Mouse (Mus musculus) hematopoietic multipotent progenitor cell, adult 10-12 weeks (in vitro differentiated cells): Measurements from ENCODE around the gene Mrps15. TPM values are rescaled to one million over a fixed set of nuclear protein-coding genes. Genes with fewer than 3 reads are reported as not detected.

ENCODE experiments used
- polyA plus RNA-seq: library from polyadenylated mRNA; stranded (reverse); fragments of >175 nt; gene quantifications from 2 replicates; pipeline ENCODE4 v1.2.3, GENCODE M21; 2012; ENCODE audit warnings: low replicate concordance

Gene Mrps15
- 89.6 and 141 TPM in 2 replicates for polyA plus RNA-seq

DNA sequence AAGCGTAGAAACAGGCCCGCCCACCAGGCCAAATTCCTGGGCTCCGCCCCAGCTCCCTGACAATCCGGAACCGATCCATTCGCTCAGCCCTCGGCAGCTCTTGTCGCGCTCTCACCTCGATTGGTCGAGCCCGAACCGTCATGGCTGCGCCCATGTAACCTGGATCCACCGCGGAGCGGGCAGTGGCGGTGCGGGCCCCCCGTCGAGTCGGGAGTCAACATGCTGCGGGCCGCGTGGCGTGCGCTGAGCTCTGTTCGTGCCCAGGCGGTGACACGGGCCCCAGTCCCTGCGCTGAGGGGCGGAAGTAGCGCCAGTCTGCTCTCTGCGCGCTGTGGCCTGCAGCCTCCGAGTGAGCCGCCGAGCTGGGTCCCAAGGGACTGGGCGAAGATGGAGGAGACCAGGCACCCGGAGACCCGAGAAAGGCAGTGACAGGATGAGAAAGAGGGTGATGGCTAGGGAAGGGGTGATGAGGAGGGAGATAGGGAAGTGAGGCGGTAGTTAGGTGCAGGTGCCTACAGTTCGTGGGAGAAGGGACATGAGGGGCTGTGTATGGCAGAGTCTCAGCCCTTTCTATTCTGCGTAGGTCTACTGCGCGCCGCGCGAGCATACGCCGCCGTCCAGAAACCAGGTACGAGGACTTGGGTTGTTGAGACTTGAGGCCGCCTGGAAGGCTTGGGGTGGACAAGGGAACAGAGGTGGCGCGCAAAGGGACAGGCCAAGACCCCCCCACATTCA, at the start of gene Mrps15:
Gene Mrps15 (plus strand): TSS at position 75 of the 735 bp plus-strand sequence.

GRCm38 (mm10) chr4:126024303-126024900, 22.3 kb upstream of the Mrps15 start, which contains the start of gene Csf3r:
TSS of gene Csf3r (plus strand) at chr4:126024550.

DNA sequence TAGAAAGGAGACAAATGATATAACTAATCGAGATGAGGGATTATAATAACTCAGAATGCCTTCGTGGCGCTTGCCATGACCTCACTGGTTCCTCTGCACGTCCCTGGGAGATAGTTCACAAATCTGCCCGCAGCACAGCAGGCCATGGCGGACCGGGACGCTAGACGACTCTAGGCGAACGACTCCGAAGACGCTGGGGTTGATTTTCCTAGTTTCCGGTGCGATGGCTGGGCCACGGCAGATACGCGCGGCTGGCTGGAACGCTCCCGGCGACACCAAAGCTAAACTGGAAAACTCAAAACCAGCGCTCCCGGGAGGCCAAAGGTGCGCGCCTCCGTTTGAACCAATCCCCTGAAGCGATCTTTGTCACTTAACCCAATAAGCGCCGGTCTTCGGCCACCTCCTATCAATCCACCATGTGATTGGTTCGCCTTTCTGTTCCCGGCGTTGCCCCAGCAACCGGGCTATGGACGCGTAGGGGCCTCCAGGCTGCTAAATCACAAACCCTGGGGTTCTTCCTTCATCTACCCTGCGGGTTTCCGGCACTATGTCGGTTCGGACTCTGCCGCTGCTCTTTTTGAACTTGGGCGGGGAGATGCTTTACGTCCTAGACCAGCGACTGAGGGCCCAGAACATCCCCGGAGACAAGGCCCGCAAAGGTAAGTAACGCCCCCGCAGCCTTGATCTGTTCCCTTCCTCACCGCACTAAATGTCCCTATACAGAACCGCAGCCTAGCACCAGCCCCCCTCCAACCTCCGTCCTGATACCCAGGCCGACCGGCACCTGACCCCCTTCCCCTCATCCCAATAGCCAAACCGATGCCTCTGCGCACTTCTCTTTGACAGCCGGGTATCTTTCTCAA, 11.6 kb downstream of the Mrps15 start, which contains the start of gene Oscp1:
Gene Oscp1 (plus strand): TSS at position 432 of the 863 bp plus-strand sequence.

DNA sequence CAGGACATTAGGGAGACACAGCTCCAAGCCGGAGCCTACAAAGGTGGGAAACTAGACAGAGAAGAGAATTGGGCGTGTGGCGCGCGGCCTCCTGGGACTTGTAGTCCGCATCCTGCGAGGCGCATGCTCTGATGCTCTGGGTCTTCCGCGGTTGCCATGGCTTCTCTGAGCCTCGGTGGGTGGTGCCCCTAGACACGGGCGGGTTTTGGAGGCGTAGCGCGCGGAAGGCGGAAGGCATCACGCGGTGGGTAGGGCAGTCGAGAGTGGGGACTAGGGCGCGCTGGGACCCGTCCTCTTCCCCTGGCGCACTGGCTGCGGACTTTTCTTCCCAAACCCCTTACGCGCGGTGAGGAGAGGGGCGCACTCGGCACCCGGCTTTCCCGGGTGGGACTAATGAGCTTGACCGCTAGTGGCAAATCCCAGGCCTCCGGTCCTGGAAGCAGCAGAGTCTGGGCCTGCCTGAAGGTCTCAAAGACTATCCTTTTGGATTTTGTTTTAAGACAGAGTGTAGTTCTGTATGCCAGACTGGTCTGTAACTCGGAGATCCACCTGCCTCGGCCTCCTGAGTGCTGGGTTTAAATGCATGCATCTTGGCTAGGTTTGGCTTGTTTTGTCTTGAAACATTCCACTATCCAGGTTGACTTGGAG, 49.9 kb downstream of the Mrps15 start, which contains the start of gene Lsm10:
Gene Lsm10 (plus strand): TSS at position 160 of the 648 bp plus-strand sequence.

GRCm38 (mm10) chr4:126103590-126104068, 56.9 kb downstream of the Mrps15 start, which contains the start of gene Stk40:
TSS of gene Stk40 (plus strand) at chr4:126103957.

Other genes with a start within 250 kb of the Mrps15 start
- 151 and 351 TPM in 2 replicates for gene Csf3r, start 22.4 kb upstream of the Mrps15 start, polyA plus RNA-seq
- gene Oscp1, start 11.6 kb downstream of the Mrps15 start, polyA plus RNA-seq: 0.03 and 0.62 TPM in 2 replicates
- gene Lsm10, start 49.7 kb downstream of the Mrps15 start, polyA plus RNA-seq: 8.6 and 12.8 TPM in 2 replicates
- gene Stk40, start 57.0 kb downstream of the Mrps15 start, polyA plus RNA-seq: 72.3 and 85.9 TPM in 2 replicates
- gene Eva1b, start 100.8 kb downstream of the Mrps15 start, polyA plus RNA-seq: 25.6 and 64.1 TPM in 2 replicates
- gene Sh3d21, start 116.6 kb downstream of the Mrps15 start, polyA plus RNA-seq: 0.44 and 0.50 TPM in 2 replicates
- gene Thrap3, start 155.8 kb downstream of the Mrps15 start, polyA plus RNA-seq: 107 and 126 TPM in 2 replicates
- 157 and 554 TPM in 2 replicates for gene Map7d1, start 209.4 kb downstream of the Mrps15 start, polyA plus RNA-seq
- gene Trappc3, start 215.4 kb downstream of the Mrps15 start, polyA plus RNA-seq: 27.3 and 28.0 TPM in 2 replicates
- gene Col8a2, start 239.9 kb downstream of the Mrps15 start, polyA plus RNA-seq: 0.58 and 1.0 TPM in 2 replicates